Mouse (Mus musculus): ENCODE data around the gene 5530401A14Rik.

The 5530401A14Rik gene

GRCm38 (mm10) chr11:81937516-81937915, 77.0 kb downstream of the 5530401A14Rik start:
- DNase-seq: no peak

GRCm38 (mm10) chr11:81940988-81941387, 80.5 kb downstream of the 5530401A14Rik start:
- DNase-seq: peak in 1 of 2 experiments; percentile 7

GRCm38 (mm10) chr11:81942167-81942566, 81.7 kb downstream of the 5530401A14Rik start:
- no peak for DNase-seq

Measured in kidney, postnatal 25 days (tissue).